Mouse (Mus musculus) mouse trophoblast stem cell (cell line): ENCODE measurements around the gene Kcnab3.
"Not testable (repeated sequence)": the region's sequence is repeated elsewhere in the genome, so short reads cannot be mapped to it uniquely, and the experiment has no call there.

Source experiments
- in situ Hi-C, 2 experiments: fragments of 300-500 bp; cut with MseI, MboI; formaldehyde crosslinking; loops; 2 replicates in 1 of 2; 3 replicates in 1 of 2; pipeline ENCODE4 v1.15.1; 2025

Kcnab3 gene

DNA sequence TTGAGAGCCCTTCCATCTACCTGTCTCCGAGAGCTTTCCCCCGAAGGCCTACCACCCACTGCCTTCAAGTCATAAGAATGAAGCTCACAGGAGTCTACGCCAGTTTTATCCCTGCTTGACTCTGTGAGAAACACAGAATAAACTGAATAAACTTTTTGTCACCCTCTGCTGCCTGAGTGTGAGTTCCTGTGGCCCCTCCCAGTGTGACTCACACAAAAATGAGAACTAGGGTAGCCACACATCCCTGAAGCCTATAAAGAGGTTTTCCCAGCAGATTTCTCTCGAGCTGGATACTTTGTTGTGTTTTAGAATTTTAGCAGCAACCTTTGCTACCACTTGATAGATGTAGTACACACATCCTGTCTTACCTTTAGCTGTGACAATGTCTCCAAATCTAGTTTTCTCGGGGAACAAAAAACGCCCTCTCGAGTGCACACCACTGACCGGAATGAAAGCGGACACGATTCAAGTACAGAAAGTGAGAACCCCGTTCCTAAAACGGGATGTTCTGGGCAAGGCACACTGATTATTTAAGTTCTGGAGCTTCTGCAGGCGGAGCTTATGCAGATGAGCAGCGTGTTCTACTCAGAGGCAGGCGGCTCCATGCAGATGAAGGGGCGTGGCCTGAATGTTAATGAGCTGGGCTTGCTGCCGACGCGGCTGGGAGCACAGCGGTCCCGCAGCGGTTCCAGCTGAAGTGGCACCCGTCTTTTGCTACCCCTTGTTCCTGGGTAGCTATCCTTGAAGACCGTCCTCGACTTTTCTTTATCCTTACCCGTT lies at the start of gene Kcnab3:
TSS of gene Kcnab3 (plus strand) at position 631 of the 780 bp plus-strand sequence.
- in situ Hi-C loops = no loop called here

DNA sequence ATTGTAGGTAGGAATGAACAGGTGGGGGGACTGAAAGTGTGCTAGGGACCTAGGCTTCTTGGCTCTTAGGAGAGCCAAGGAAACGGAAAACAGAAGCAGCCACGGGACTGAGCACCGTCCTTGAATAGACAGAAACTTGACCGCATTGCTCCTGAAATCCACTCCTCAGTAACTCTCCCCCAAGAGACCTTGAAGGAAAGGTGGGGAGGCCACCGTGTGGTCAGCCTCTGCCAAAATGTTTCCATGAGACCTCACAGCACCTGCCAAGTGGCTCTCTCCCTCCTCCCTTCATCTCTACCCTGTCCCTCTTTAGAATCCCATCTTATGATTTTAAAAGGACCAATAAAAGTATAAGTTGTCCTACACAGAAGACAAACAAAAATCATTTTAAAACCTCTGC lies 48.8 kb upstream of the Kcnab3 start:
- in situ Hi-C loops = no loop called here

DNA sequence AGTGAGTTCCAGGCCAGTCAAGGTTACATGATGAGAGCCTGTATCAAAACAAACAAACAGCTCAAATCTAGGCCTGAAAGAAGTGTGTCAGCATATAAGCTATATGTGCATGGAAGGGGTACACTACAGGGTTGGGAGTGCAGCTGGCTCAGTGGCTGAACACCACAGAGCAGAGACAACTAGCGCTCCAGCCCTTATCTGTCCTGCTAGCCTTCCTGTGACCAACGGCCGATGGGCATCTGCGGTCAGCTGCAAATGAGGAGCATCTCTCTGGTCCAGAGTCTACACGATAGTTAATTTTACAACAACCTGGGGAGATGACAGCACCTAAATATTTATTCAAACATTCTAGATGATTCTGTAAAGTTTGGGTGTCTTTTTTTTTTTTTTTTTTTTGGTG lies 34.9 kb upstream of the Kcnab3 start:
- in situ Hi-C loops = no loop called here

DNA sequence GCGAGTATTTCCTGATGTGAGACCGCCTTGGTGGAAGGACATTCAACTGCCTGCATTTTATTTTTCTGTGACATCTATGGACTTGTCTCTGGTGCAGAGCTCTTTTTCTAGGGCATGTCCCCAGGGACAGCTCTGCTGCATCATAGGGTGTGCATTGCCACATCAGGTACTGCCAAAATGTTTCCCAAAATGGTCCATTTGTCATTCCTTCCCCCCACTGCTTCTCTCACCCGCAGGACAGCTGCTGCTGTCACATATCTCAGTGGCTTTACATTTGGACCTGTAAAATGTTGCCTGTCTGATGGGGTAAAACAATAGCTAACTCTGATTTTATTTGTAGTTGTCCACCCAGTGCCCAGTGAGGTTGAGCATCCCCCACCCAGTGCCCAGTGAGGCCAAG lies 30.8 kb upstream of the Kcnab3 start:
- in situ Hi-C loops = no loop called here

DNA sequence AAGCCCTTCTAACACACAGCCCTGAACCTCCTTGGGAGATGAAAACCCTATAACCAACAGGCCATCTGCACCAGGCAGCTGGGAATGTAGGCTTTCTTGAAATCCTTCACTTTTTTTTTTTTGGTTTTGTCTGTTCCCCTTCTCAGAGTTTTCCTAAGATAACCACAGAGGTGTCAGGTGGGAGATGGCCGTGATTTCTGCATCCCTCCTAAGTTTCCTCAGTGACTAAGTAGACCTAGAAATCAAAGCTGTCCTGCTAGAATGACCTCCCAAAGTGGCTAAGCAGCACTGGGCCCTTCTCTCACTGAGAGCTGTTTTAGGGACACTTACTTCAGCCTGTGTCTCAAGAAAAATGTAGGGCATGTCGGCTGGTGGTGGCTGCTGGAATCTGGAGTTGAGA lies 28.3 kb upstream of the Kcnab3 start:
- in situ Hi-C loops = no loop called here

DNA sequence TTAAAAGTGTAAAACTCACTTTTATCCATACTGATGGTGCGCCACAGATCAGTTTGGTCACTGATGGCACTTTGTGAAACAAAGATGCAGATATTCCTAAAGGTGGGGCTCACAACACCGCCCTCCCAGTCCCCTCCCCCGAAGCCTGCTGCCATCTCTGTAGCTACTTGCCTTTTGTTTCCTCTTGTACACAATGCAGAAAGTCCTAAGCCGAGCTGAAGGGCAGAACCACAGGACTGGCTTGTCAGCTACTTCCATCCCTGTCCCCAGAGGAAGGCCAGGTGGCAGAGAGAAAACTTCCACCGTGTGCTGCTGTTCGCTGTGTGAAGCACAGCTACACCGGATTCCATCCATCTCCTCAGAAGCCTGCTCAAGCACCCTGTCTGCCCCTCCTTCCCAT lies 27.8 kb upstream of the Kcnab3 start:
- in situ Hi-C loops = no loop called here

DNA sequence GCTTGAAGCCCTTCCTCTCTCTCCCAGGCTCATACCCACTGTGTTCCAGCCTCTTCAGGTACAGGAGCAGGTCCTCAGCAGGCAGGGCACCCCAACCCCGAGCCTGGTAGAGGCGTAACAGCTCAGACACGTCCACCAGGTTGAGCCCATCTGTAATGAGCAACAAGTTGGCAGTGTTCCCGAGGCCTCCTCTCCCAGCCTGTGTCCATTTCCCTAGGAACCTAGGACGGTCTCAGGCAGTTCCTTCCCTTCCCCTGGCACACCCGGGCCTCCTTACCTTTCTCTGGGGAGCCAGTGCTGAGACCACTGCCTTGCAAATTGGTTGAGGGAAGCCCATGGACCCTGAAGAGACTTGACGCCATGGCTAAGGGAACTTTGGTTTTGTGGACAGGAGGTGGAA lies 23.2 kb upstream of the Kcnab3 start:
- in situ Hi-C loops = no loop called here

DNA sequence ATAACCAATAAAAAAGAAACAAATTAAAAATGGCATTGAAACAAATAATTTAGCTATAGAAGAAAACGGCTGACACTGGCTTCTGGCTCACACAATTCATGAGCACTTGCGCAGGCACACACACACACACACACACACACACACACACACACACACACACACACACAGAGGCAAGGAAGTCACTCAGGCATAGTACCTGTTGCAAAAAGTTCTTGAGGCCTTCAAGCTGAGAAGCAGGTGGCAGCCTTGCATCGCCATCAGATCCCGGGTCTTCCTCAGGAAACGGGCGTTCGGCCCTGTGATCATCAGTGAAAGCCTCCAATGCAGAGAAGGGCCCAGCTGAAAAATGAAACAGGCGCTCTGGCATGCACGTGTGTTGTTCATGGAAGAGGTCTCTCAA lies 20.8 kb upstream of the Kcnab3 start:
- in situ Hi-C loops = no loop called here

DNA sequence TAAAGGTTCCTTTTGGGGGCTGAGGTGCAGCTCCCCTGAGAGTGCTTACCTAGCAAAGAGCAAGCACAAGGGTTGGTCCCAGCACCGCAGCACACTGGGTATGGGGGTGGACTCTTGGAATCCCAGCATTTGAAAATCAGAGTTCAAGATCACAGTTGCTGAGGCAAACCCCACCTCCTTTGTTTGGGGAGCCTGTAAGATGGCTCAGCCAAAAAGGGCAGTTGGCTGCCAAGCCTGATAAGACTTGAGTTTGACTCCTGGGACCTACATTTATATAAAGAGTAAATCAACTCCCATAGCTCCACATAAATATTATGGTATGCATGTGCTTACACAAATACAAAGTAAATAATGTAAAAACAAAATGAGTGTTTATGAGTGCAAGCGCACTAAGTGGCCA lies 20.0 kb upstream of the Kcnab3 start:
- in situ Hi-C loops = no loop called here

DNA sequence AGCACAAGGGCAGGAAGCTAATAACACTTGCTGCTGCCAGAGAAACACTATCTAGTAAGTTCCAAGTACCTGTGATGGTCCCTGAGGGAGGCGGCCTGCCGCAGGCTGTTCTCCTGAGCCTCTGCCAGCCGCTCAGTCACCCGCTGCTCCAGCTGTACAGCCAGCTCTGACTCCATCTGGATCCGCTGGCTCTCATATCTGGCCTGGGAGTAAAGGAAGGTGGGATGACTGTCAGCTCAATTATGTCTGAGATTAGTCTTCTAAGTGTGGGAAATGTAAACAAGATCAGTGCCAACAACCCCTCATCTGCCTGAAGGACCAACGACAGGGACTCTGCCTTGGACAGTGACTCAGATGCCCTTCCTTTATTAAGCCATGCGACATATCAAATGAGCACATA lies 14.8 kb upstream of the Kcnab3 start:
- in situ Hi-C loops = no loop called here

DNA sequence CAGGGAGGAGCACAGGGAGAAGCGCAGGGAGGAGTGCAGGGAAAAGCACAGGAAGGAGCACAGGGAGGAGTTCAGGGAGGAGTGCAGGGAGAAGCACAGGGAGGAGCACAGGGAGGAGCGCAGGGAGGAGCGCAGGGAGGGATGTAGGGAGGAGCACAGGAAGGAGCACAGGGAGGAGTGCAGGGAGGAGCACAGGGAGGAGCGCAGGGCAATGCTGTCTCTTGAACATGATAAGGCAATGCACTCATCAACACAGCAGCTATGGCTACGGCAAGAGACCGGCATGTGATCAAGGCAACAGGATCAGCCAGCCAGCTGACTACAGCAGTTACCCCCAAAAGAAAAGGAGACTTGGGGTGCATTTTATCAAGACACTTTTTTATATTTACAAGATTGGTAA lies 9.7 kb upstream of the Kcnab3 start:
- in situ Hi-C loops = no loop called here

DNA sequence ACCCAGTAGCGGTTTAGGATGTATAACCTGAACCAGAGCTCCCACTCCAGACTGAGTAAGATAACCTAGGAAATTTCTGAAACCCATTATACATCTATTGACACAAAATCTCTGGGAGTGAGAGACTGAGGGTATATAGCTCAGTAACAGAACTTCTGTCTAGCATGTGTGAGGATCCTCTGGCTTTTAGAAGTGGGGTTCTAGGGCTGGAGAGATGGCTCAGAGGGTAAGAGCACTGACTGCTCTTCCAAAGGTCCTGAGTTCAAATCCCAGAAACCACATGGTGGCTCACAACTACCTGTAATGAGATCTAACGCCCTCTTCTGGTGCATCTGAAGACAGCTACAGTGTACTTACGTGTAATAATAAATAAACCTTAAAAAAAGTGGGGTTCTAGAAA lies 8.1 kb upstream of the Kcnab3 start:
- in situ Hi-C loops = not testable (repeated sequence)

DNA sequence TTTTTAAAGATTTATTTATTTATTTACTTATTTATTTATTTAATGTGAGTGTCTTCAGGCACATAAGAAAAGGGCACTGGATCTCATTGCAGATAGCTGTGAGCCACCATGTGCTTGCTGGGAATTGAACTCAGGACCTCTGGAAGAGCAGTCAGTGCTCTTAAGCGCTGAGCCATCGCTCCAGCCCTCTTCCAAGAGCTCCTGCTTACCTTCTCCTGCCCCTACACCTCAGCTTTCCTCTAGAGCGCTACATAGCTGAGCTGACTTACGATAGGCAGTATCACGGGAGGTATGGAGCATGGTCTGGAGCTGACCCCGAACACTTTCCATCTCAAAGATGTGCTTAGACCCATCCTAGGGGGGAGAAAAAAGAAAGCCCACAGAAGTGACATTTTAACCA lies 4.5 kb upstream of the Kcnab3 start:
- in situ Hi-C loops = no loop called here

DNA sequence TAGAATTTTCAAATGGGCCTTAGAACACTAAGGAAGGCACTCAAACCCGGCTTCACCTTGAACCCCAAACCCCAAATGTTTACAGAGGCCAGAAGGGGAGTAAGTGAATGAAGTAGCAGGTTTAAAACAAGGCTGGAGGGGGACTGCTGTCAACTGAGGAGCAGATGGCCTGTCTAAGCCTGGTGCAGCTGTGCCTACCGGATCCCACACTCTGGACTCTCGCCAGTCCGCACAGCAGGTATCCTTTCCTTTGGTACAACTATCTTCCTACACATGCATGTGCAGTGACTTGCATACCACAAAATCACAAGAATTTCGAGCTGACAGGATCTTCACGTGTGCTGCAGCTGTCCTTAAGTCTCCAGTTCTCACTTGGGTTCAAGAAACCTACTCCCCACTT lies 4.0 kb upstream of the Kcnab3 start:
- in situ Hi-C loops = no loop called here

DNA sequence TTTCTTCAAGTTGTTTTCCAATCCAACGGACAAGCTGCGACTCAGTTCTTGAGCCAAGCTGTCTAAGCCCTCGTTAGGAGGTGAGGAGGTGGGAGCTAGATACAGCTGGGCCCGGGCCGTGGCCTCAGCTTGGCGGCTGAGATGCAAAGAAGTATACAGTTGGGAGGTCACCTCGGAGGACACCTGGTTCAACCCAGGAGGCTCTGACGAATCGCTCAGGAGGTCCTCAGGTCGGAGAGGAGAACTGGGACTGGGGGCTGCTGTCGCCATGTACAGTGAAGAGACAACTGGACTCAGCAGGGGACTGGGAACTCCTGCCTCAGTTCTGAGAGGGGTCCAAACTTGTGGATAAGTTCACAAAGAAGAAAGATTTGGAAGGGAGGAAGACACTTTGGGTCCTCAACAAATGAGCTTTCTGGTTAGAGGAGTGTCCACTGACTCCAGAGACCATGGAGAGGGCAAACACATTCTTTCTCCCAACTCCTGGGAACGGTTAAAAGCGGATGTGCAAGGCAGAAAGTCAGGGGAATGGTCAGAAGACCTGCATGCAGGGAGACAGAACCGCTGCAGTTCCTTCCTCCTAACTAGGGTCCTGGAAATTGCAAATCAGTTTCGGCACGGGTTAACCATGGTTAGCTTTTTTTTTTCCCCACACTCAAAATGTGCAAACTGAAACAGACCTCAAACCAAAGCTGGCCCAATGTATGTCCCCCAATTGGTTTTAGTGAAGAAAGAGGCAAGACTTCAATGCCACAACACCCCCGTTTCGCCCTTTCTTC lies 3.2 kb upstream of the Kcnab3 start:
- in situ Hi-C loops = no loop called here

DNA sequence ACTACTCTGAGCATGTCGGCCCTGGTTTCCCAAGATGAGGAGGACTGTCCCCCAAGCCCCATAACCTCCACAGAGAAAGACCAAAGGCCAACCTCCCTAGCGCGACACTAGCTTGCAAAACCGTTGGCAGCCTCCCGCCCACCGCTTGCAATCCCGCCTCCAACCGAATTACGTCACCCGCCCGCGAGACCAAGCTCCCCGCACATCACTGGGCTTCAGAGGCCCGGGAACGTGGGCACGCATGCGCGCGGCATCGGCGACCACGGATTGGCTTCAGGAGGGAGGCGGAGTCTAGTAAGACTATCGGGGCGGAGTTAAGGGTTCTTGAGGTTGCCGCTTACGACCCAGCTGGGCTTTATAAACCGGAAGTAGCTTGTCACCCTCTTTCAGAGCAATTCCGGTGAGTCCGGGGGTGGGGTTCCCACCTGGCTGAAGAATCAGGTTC lies 2.4 kb upstream of the Kcnab3 start, which contains the start of the genes Cntrob and Trappc1:
TSS of gene Cntrob (minus strand) at position 109 of the 445 bp plus-strand sequence.
TSS of gene Trappc1 (plus strand) at position 314 of the 445 bp plus-strand sequence.
- in situ Hi-C loops = no loop called here

DNA sequence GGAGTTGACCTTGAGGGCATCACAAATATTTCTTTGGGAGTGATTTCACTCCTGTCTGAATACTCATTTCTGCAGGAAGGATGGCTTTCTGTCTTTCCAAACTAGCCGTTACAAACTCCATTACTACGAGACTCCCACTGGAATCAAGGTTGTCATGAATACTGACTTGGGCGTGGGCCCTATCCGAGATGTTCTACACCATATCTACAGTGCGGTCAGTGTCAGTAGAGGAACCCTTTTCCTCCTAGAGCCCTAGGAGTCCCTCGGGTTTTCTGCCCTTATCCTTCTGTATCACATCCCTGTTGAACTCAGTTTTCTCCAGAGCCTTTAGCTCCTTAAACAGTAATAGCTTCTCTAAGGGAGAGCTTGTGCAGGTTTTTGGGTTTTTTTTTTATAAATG lies 1.3 kb upstream of the Kcnab3 start:
- in situ Hi-C loops = no loop called here

DNA sequence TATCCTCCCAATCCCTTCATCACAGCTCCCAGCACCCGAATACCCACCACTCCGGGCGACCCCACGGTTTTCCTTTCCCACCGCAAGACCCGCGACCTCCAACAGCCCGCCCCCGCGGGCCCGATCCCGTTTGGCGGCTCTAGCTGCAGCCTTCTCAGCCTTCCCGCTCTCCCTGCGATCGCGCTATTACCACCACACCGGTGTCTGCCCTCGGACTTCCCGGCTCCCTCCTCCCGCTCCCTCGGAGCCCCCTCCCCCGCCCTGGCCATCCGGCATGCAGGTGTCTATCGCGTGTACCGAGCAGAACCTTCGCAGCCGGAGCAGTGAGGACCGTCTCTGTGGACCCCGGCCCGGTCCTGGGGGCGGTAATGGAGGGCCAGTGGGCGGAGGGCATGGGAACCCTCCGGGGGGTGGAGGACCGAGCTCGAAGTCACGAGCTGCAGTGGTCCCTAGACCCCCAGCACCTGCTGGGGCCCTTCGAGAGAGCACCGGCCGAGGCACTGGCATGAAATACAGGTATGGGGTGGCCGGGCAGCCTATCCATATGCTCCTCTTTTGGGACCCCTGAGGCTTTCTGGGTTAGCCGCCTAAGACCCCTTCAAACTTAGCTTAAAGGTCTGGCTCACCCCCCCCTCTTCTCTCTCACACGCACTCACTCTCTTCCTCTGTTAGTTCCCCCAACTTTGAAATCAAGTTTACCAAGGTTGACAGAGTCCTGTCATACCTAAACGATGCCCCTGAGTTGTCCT lies 524 bp downstream of the Kcnab3 start:
- in situ Hi-C loops = no loop called here

DNA sequence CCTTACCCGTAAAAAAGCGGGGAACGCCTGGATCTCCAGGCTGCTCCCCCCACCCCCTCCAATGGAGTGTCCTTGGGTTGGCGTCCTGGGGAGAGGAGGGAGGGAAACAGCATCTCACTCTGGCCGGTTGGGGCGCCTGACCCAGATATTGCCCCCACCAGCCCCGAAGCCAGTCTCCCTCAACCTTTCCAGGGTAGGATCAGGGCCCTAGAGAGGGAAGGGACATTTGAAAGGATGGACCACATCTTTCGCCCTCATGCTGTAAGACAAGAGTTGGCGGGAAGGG lies 1.0 kb downstream of the Kcnab3 start:
- in situ Hi-C loops = no loop called here

DNA sequence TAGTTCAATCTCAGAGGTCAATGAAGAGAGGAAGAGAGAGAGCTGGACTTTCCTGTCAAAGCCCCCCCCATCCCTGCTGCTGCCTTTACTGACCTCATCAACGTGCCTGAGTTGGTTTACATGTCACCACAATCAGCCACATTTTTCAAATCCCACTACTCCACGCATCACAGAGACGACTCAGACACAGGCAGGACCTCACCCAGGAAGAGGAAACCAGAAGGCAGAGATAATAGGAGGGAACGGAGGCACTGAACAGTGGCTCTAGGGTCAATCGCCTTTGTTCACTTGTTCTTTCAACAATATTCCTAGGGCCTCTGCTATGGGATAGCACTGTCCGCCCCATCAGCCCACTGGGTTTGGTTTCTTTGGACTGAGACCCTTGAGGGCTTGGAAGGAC lies 1.6 kb downstream of the Kcnab3 start:
- in situ Hi-C loops = no loop called here

DNA sequence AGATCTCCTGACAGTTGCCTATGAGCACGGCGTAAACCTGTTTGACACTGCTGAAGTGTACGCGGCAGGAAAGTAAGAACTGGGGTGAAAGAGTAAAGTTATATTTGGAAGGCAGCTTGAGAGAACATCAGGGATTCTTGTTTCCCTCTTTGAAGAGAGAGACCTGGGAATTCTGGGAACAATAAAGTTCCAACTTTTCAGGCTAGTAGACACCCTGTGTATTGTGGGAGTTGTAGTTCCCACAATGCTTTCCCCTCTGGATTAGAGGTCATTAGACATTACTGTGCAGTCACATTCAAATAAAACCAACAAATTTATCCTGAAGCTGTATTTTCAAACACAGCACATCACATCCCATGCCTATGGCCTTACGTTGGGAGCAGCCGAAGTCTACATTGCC lies 2.5 kb downstream of the Kcnab3 start:
- in situ Hi-C loops = no loop called here

DNA sequence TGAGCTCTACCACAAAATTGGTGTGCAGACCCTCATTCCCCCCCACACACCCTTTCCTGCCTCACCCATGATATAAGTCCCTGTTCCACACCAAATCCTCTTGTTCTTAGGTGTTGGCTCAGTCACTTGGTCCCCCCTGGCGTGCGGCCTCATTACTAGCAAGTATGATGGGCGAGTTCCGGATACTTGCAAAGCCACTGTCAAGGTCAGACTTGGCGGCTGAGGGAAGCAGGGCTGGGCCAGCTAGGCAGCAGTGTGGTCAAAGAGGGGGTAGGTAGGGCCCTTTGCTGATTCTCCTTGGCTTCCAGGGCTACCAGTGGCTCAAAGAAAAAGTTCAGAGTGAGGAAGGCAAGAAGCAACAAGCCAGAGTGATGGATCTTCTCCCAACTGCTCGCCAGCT lies 5.1 kb downstream of the Kcnab3 start:
- in situ Hi-C loops = no loop called here
